Mouse (Mus musculus): Measurements from ENCODE around the gene Rwdd2b. TPM values are rescaled to one million over a fixed set of nuclear protein-coding genes. Genes with fewer than 3 reads are reported as not detected.

The Rwdd2b gene
- polyA plus RNA-seq (2015; fragmentation: Nextera tagmentation; extraction: Ambion mirVana), result 10.4 and 13.4 TPM in 2 replicates

DNA sequence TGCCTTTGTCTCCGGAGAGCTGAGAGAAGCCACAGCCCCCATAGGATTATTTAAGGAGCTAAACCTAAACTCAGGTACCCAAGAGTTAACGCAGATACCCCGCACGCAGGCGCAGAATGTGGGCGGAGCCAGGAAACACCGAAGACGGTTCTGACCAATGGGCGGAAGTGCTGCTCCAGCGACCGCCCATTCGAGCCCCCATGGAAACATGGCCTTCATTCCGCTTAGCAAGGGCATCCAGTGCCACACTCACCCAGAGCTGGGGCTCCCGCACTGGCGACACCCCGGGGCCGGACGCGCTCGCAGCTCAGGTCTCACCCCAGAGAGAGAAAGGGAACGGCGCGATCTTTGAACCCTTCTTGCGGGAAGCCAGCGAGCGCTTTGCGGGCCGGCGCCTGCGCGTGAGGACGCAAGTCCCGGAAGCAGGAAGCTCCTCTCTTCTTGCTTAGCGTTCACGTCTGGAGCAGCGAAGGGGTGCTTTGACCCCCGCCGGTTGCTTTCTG lies at the start of gene Rwdd2b:
Gene Rwdd2b (minus strand): TSS at position 390 of the 503 bp plus-strand sequence.
- Histone ChIP-seq H3K4me3 (replicated peaks) (peak within 1 kb of the TSS; percentile 62), H3K9me3 (no peaks in the 10 kb centered on the region), H3K4me2 (peak within 1 kb of the TSS; percentile 69), H3K36me3 (no peaks in the 10 kb centered on the region), H3K9ac (peak within 1 kb of the TSS; percentile 61), H3K27me3 (replicated peaks) (no peaks in the 10 kb centered on the region), H3K27ac (peak within 1 kb of the TSS; percentile 77), H3K4me1 (peaks cover 8% of the 10 kb centered on the region; the same call in 1 of the 2 replicates)
- ATAC-seq (ENCODE audit: insufficient read depth, low FRiP score, low read depth), result peak; percentile 96
- under 1% methylated on average over 38 of the region's 38 CpGs for WGBS

DNA sequence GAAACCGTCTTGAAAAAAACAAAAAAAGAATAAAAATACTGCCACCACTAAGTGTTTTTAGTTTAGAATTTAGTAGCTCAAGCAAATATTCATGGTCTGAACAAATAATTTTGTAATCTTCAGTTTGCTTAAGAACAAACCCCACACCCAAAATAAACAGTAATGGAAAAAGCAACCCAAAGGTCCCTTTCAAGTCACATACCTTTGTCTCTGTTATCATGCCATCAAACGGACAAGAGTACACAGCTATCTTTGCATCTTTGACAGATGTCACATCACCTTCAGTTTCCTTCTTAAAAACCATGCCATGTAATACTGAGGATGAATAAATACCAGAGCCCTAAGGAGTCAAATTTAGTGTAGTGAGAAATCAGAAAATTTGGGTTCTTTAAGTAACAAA lies 48.2 kb upstream of the Rwdd2b start:
- H3K36me3 ChIP-seq, result peaks cover 67% of the 10 kb centered on the region

DNA sequence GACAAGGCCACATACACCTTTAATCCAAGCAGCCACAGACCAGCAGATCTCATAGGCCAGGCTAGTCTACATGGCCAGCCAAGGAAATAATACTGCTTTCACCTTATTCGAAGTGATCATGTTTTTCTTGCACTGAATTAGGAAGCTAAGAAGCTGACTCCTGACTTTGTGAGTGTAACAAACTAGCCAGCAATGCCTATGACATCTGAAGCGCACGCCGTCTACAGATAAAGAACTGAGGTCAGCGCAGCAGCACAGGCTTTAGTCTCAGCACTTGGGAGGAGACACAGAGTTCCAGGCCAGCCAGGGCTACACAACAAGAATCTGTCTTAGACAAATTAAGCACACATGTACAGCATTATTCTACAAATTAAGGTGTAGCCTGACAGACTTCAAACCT lies 46.4 kb upstream of the Rwdd2b start:
- Histone ChIP-seq H3K9ac (no peak overlapping the region), H3K4me3 (replicated peaks) (no peak overlapping the region), H3K4me2 (no peak overlapping the region), H3K36me3 (peaks cover 74% of the 10 kb centered on the region), H3K9me3 (no peaks in the 10 kb centered on the region), H3K27me3 (replicated peaks) (no peaks in the 10 kb centered on the region), H3K4me1 (no peaks in the 10 kb centered on the region), H3K27ac (no peak overlapping the region)
- WGBS, result 93% methylated on average over 5 of the region's 5 CpGs
- no peak for ATAC-seq (ENCODE audit: insufficient read depth, low FRiP score, low read depth)

More for the DNA sequence above, 48.2 kb upstream of the Rwdd2b start:
- Histone ChIP-seq H3K9me3 (no peaks in the 10 kb centered on the region), H3K27me3 (replicated peaks) (no peaks in the 10 kb centered on the region), H3K4me1 (no peaks in the 10 kb centered on the region), H3K4me3 (replicated peaks) (no peak overlapping the region), H3K27ac (no peak overlapping the region), H3K4me2 (no peak overlapping the region), H3K9ac (no peak overlapping the region)
- 65% methylated on average over 2 of the region's 2 CpGs for WGBS
- ATAC-seq (ENCODE audit: insufficient read depth, low FRiP score, low read depth), result no peak

DNA sequence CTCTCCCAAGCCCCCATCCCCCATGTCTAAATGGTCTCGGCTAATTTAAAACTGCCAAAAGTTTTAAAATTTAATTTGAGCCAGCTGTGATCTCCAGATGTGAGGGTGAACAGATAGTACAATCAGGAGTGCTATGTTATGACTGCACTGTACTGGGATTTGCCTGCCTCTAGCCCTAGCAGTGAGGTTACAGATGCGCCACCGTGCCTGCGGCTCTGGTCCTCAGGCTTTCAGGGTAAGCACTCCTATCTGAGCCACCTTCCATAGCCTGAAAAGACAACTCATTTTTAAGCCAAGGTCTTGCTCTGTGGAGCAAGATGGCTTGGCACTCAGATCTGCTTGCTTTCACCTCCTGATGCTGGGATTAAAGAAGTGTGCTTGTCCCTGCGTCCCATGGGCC lies 44.0 kb upstream of the Rwdd2b start:
- no peak for ATAC-seq (ENCODE audit: insufficient read depth, low FRiP score, low read depth)
- no peak overlapping the region for H3K27ac ChIP-seq
- peaks cover 54% of the 10 kb centered on the region for H3K36me3 ChIP-seq
- no peaks in the 10 kb centered on the region for H3K9me3 ChIP-seq
- no peak overlapping the region for H3K4me3 ChIP-seq (replicated peaks)
- no peaks in the 10 kb centered on the region for H3K4me1 ChIP-seq
- no peaks in the 10 kb centered on the region for H3K27me3 ChIP-seq (replicated peaks)
- WGBS, result 86% methylated on average over 5 of the region's 5 CpGs
- H3K4me2 ChIP-seq, result no peak overlapping the region
- no peak overlapping the region for H3K9ac ChIP-seq

DNA sequence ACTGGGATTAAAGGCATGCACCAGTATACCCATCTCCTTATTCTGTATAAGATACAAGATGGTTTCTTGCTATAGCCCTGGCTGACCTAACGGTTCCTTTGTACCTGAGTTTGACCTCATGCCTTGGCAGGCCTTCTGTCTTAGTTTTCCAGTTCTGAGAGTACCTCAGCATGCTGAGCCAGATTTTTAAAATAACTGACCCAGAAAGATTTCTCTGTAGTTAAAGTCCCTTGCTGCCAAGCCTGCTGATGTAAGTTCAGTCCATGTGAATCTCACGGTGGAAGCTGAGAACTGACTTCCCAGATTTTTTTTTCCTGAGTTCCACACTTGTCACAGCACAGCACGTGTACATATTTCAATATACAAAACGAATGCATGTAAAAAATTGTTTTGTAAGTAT lies 30.2 kb upstream of the Rwdd2b start:
- Histone ChIP-seq H3K27ac (no peak overlapping the region), H3K36me3 (peaks cover 36% of the 10 kb centered on the region), H3K9me3 (no peaks in the 10 kb centered on the region), H3K4me1 (no peaks in the 10 kb centered on the region), H3K9ac (no peak overlapping the region), H3K27me3 (replicated peaks) (no peaks in the 10 kb centered on the region), H3K4me2 (no peak overlapping the region), H3K4me3 (replicated peaks) (no peak overlapping the region)
- 90% methylated on average over 4 of the region's 4 CpGs for WGBS
- ATAC-seq (ENCODE audit: insufficient read depth, low FRiP score, low read depth), result no peak

DNA sequence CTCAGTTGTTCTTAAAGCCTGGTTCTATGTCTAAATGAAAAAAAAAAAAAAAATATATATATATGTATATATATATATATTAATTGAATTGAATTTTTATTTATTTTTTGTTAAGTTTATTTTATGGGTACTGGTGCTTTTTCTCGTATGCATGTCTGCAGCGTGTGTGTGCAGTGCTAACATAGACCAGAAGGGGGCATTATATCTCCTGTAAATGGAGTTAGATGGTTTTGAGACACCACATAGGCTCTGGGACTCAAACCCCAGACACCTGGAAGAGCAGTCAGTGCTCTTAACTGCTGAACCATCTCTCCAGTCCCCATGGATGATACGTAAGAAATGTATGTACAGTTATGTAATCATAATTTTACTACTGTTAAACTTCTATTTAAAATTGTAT lies 18.4 kb upstream of the Rwdd2b start:
- WGBS, result 97% methylated on average over 3 of the region's 3 CpGs
- no peak overlapping the region for H3K27ac ChIP-seq
- H3K36me3 ChIP-seq, result peaks cover 7% of the 10 kb centered on the region; the same call in 1 of the 2 replicates
- H3K9me3 ChIP-seq, result no peaks in the 10 kb centered on the region
- H3K4me3 ChIP-seq (replicated peaks), result no peak overlapping the region
- no peak for ATAC-seq (ENCODE audit: insufficient read depth, low FRiP score, low read depth)
- H3K4me2 ChIP-seq, result no peak overlapping the region
- peaks cover 7% of the 10 kb centered on the region for H3K4me1 ChIP-seq
- H3K9ac ChIP-seq, result no peak overlapping the region
- H3K27me3 ChIP-seq (replicated peaks), result no peaks in the 10 kb centered on the region

DNA sequence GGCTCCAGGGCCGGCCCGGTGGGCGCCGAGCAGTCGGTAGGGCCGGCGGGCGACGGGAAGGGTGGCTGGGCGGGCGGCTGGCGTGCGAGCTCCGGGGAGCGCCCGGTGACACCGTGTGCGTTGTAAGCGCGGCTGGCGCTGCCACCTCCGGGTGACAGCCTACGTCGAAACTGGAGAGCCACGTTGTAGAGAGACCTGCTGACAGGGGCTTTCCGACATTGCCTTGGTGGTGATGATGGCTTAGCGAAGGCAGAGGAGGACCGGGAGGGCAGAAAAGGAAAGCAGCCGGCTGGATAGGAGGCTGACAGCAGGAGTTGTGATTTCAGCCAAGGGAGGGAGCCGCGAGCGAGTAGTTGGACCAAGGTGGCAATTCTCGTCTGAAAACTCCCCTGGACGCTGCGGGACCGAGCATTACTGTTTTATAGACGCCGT lies 14.8 kb upstream of the Rwdd2b start:
- WGBS, result under 1% methylated on average over 38 of the region's 38 CpGs
- peak overlapping the region; percentile 69 for H3K27ac ChIP-seq
- peak overlapping the region; percentile 93 for H3K4me3 ChIP-seq (replicated peaks)
- peak; percentile 60 for ATAC-seq (ENCODE audit: insufficient read depth, low FRiP score, low read depth)
- H3K9ac ChIP-seq, result peak overlapping the region; percentile 80
- peak overlapping the region; percentile 74 for H3K4me2 ChIP-seq
- no peaks in the 10 kb centered on the region for H3K27me3 ChIP-seq (replicated peaks)
- no peaks in the 10 kb centered on the region for H3K36me3 ChIP-seq
- peaks cover 7% of the 10 kb centered on the region for H3K4me1 ChIP-seq
- no peaks in the 10 kb centered on the region for H3K9me3 ChIP-seq

DNA sequence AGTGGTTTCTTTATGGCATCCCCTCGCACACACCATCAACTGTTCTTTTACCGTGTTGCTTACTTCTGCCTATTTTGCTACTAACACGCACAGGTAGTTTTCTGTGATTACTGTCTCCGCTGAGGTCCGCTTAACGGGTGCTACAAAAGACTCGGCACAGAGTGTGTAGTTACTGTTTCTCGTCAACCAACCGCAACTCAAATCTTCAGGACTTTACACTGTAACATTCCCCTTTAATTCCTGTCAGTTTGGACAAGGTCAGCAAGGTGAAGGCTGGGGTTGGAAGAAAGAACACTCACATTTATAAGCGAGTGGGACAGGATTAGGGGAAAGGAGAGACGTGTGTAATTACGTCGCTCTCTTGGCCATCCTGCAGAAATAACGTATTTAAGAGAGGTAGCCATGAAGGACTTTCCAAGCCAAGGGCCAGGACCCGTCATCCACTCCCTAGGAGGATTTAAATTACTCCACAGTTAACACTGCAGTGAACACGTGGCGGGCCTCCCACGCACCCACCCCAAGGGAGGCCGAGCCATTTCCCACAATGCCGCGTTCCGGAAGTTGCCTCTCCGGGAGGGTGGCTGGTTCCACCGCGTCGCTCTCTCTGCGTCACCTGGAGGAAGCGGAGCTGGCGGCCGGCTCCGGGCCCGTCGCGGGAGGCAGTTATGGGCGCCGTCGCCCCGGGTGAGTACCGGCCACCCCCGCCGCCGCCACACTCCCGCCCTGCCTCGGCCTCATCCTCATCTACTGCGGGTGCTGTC lies 14.2 kb upstream of the Rwdd2b start, which contains the start of gene Usp16:
Gene Usp16 (plus strand): TSS at position 285 of the 761 bp plus-strand sequence.
- Histone ChIP-seq H3K4me2 (peak within 1 kb of the TSS; percentile 74), H3K27me3 (replicated peaks) (no peaks in the 10 kb centered on the region), H3K36me3 (no peaks in the 10 kb centered on the region), H3K4me3 (replicated peaks) (peak within 1 kb of the TSS; percentile 93), H3K9me3 (no peaks in the 10 kb centered on the region), H3K27ac (peak within 1 kb of the TSS; percentile 69), H3K9ac (peak within 1 kb of the TSS; percentile 80), H3K4me1 (peaks cover 7% of the 10 kb centered on the region)
- peak; percentile 95 for ATAC-seq (ENCODE audit: insufficient read depth, low FRiP score, low read depth)
- 10% methylated on average over 45 of the region's 45 CpGs for WGBS

DNA sequence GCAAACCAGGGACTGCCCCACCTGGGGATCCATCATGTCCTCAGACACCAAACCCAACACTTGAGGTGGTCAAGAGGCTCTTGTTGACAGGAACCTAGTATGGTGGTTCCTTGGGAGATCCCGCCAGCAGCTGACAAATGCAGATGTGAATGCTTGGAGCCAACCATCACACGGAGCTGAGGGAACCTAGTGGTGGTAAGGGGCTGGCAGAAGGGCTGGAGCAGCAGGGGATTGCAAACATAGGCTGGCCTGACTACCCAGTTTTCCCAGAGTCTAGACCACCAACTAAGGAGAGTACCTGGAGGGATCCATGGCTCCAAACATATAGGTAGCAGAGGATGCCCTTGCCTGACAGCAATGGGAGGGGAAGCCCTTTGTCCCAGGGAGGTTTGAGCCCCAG lies 12.9 kb upstream of the Rwdd2b start:
- H3K9ac ChIP-seq, result no peak overlapping the region
- no peaks in the 10 kb centered on the region for H3K36me3 ChIP-seq
- H3K4me2 ChIP-seq, result no peak overlapping the region
- H3K4me3 ChIP-seq (replicated peaks), result no peak overlapping the region
- no peaks in the 10 kb centered on the region for H3K9me3 ChIP-seq
- no peaks in the 10 kb centered on the region for H3K27me3 ChIP-seq (replicated peaks)
- 81% methylated on average over 2 of the region's 2 CpGs for WGBS
- no peak for ATAC-seq (ENCODE audit: insufficient read depth, low FRiP score, low read depth)
- no peak overlapping the region for H3K27ac ChIP-seq
- H3K4me1 ChIP-seq, result peaks cover 7% of the 10 kb centered on the region

DNA sequence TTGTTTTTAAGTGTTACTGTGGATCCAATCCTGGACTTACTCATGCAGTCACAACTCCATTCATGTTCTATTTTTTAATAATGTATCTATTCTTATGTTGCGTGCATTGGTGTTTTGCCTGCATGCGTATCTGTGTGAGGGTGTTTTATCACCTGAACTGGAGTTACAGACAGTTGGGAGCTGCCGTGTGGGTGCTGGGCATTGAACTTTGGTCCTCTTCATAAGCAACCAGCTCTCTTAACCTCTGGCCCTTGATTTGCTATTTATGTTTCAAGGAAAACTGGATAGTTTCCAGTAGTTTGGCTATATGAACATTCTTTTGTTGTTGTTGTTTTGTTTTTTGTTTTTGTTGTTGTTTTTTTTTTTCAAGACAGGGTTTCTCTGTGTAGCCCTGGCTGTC lies 5.2 kb upstream of the Rwdd2b start:
- H3K4me2 ChIP-seq, result no peak overlapping the region
- WGBS, result 89% methylated on average over 3 of the region's 3 CpGs
- no peak overlapping the region for H3K27ac ChIP-seq
- H3K4me1 ChIP-seq, result peaks cover 8% of the 10 kb centered on the region; the same call in 1 of the 2 replicates
- ATAC-seq (ENCODE audit: insufficient read depth, low FRiP score, low read depth), result no peak
- H3K27me3 ChIP-seq (replicated peaks), result no peaks in the 10 kb centered on the region
- no peaks in the 10 kb centered on the region for H3K9me3 ChIP-seq
- H3K4me3 ChIP-seq (replicated peaks), result no peak overlapping the region
- H3K36me3 ChIP-seq, result no peaks in the 10 kb centered on the region
- H3K9ac ChIP-seq, result no peak overlapping the region

DNA sequence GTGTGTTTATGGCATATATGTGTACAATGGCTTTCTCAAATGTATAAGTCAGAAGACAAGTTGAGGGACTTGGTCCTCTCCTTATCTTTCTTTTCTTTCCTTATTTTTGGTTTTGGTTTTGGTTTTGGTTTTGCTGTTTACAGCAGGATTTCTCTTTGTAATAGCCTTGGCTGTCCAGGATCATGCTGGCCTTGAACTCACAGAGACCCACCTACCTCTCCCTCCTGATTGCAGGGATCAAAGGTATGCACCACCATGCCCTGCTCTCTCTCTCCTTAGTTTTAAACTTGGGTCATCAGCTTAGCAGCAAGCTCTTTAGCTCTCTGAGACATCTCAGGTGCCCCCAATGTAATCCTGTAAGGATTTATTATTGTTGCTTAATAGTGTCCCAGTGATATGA lies 4.7 kb upstream of the Rwdd2b start:
- Histone ChIP-seq H3K4me1 (peaks cover 8% of the 10 kb centered on the region; the same call in 1 of the 2 replicates), H3K36me3 (no peaks in the 10 kb centered on the region), H3K4me3 (replicated peaks) (no peak overlapping the region), H3K27me3 (replicated peaks) (no peaks in the 10 kb centered on the region), H3K9ac (no peak overlapping the region), H3K4me2 (no peak overlapping the region), H3K9me3 (no peaks in the 10 kb centered on the region), H3K27ac (no peak overlapping the region)
- ATAC-seq (ENCODE audit: insufficient read depth, low FRiP score, low read depth), result no peak

DNA sequence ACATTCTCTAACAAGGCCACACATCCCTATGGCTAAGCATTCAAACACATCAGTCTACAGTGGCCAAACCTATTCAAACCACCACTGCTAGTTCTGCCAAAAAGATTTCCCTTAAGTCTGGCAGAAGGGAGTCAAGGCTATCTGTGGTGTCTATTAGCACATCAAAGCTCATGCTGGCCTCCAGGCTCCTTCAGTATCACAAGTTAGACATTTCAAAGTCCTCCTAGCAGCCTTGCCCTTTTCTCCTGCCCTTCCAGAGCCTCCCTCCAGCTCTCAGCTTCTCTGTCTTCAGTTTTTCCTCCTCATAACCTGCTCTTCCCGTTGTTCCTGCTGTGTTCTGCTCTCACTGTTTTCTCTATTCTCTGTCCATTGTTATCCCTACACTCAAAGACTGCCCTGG lies 3.7 kb upstream of the Rwdd2b start:
- H3K4me3 ChIP-seq (replicated peaks), result no peak overlapping the region
- H3K27ac ChIP-seq, result no peak overlapping the region
- H3K9me3 ChIP-seq, result no peaks in the 10 kb centered on the region
- 58% methylated on average over 1 of the region's 1 CpGs for WGBS
- ATAC-seq (ENCODE audit: insufficient read depth, low FRiP score, low read depth), result no peak
- no peaks in the 10 kb centered on the region for H3K27me3 ChIP-seq (replicated peaks)
- peaks cover 8% of the 10 kb centered on the region; the same call in 1 of the 2 replicates for H3K4me1 ChIP-seq
- no peak overlapping the region for H3K9ac ChIP-seq
- H3K36me3 ChIP-seq, result no peaks in the 10 kb centered on the region
- H3K4me2 ChIP-seq, result no peak overlapping the region

All from stomach, embryonic 15.5 days (tissue).